Mouse (Mus musculus) 3T3-L1 (cell line): ENCODE data around the gene Lrrc74a.

ENCODE experiments used
- DNase-seq: peaks from one replicate; pipeline ENCODE4 v3.0.0-alpha.2; 2015; ENCODE audit warnings: low read depth, low spot score

Lrrc74a gene

GRCm38 (mm10) chr12:86804308-86804700, 70.1 kb downstream of the Lrrc74a start:
- DNase-seq = peak; percentile 57

DNA sequence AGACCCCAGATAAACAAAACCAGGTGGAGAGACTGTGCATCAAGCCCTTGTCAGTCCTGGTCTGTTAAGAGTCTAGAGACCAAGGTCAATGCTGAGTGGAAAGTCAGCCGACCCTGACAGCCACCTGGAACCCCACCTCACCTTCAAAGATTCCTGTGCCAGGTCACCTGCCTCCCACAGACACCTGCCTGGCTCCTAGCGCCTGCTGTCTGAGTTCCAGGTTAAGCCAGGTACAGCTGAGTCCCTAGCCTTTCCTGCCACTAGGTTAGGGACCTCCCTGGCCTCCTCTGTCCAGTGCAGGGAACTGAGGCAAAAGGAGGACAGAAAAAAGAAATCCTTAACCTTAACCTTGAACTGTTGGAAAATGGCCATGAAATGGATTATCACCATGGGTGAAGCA, 70.7 kb downstream of the Lrrc74a start:
- no peak for DNase-seq

GRCm38 (mm10) chr12:86805315-86805714, 71.1 kb downstream of the Lrrc74a start:
- no peak for DNase-seq

DNA sequence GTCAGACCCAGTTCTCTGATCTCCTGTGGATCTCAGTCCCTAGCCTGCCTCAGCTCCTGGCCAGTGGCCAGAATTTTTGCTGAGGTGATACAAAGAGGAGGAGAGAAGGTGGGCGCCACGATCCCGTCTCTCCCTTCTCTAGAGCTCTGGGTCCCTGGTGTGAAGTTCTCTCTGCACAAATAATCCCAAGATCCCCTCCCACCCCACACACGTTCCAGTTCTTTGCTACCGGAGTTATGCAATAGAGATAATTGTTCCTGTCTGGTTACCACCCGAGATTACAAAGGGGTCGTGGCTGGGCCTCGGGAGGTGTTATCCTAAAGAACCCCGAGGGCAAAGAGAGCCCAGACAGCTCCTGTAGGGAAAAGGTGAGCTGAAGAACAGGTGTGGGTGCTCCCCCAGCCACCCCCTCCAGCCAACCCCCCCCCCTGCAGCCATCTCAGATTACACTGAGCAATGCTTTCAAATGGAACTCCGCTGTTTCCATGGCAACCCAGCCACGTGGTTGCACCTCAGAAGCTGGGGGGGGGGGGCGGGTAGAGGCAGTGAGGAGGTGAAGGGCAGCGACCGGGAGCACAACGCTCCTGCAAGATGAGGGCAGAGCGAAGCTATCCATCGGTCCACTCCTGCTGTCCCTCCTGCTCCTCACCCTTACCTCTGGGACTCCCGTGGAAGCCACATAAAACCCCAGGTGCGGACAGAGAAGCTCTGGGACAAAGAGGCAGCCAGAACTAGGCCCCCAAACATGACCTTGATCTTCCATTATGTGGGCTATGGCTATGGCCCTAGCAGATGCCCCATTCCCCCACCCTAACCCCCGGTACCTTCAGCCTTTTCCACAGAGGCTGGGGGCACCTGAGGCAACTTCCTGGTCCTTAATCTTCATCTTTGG, 72.1 kb downstream of the Lrrc74a start:
- DNase-seq = no peak

GRCm38 (mm10) chr12:86806923-86807794, 73.0 kb downstream of the Lrrc74a start:
- peak; percentile 37 for DNase-seq

- DNase-seq = no peak
Measured at GRCm38 (mm10) chr12:86807795-86808128, 73.6 kb downstream of the Lrrc74a start.

GRCm38 (mm10) chr12:86808856-86809255, 74.7 kb downstream of the Lrrc74a start:
- no peak for DNase-seq

GRCm38 (mm10) chr12:86810040-86810439, 75.9 kb downstream of the Lrrc74a start:
- no peak for DNase-seq

DNA sequence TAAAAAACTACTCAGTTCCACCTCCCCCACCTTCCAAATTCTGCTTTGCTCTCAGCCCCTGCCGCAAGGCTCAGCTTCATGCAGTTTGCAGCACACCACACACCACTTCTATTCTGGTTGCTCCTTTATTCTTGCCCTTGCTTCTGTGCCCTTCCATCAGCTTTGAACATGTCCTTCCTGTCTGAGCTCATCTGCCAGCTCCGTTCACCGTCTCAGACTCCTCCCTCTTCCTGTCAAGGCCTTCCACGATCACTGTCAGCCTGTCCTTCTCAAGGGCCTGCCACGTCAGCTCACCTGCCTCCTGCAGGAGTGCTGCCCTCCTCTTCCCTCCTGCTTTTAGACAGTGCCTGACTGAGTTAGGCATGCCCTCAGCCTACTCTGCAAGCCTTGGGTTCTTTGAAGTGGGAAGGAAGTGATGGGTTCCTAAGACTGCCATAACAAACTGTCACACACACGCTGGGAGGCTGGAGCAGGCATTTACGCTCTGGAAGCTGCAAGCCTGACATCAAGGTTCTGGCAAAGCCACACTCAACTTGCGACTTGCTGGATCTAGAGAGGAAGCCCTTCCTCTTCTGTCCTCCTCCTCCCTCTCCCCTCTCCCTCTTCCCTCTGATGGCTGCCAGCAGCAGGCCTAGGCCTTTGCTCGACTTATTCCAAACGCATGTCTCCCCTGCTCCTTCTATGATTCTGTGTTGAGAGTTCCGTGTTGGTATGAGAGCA, 76.7 kb downstream of the Lrrc74a start:
- DNase-seq = no peak

DNA sequence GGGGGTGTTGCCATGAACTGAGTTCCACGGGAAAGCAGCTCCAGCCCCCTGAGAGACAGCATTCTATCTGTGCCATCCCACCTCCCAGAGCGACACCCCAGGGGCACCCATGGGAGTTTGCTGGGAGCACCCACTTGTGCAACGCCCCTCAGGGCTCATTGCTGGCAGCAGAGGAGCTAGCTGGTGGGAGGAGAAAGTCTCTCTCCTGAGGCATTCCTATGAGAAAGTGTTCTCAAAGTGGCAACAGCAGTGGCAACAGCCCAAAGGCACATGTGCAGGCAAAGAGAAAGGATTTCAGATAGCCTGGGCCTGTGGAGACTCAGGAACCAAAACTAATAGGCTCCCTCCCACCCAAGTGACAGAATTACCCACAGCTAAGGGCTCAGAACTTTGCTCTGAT, 78.6 kb downstream of the Lrrc74a start:
- no peak for DNase-seq
